Mouse (Mus musculus): ENCODE measurements around the gene Tdpoz2.
"Not testable (repeated sequence)": the region's sequence is repeated elsewhere in the genome, so short reads cannot be mapped to it uniquely, and the experiment has no call there.

Tdpoz2 gene

GRCm38 (mm10) chr3:93652586-93652985, at the start of gene Tdpoz2:
TSS of gene Tdpoz2 (minus strand) at chr3:93652686.
- no peak for DNase-seq

GRCm38 (mm10) chr3:93692970-93693369, 40.5 kb upstream of the Tdpoz2 start, which contains the start of gene Gm37596:
TSS of gene Gm37596 (minus strand) at chr3:93693070.
- DNase-seq: not testable (repeated sequence)

- not testable (repeated sequence) for DNase-seq
Observed at GRCm38 (mm10) chr3:93676210-93676609, 23.7 kb upstream of the Tdpoz2 start, which contains the start of gene Tdpoz1. TSS of gene Tdpoz1 (minus strand) at chr3:93676310.

GRCm38 (mm10) chr3:93670805-93671503, 18.5 kb upstream of the Tdpoz2 start:
- not testable (repeated sequence) for DNase-seq

GRCm38 (mm10) chr3:93654260-93654659, 1.8 kb upstream of the Tdpoz2 start:
- no peak for DNase-seq

- DNase-seq: not testable (repeated sequence)
Observed at GRCm38 (mm10) chr3:93630917-93631714, 21.4 kb downstream of the Tdpoz2 start.

- not testable (repeated sequence) for DNase-seq
Observed at GRCm38 (mm10) chr3:93608970-93609369, 43.5 kb downstream of the Tdpoz2 start.

GRCm38 (mm10) chr3:93601903-93602302, 50.6 kb downstream of the Tdpoz2 start:
- DNase-seq: no peak
